Mouse (Mus musculus) gastrocnemius, postnatal 4 days (tissue): ENCODE measurements around the gene Prg2. TPM values are rescaled to one million over a fixed set of nuclear protein-coding genes. Genes with fewer than 3 reads are reported as not detected.
A peak's percentile ranks its signal among the peaks of the same experiment; 100 is the strongest.

Experiments
- DNase-seq, 2 experiments: peaks; one replicate each; pipeline ENCODE4 v3.0.0; 2021 to 2022; ENCODE audit warnings: low spot score in 2 of 2, mixed read lengths in 2 of 2
- long read RNA-seq, 2 experiments: library from polyadenylated mRNA; stranded (forward); transcript quantifications; one replicate each; pipeline ENCODE4 v2.0.0; 2021
- total RNA-seq, 2 experiments: library from RNA; stranded (reverse); gene quantifications; 2 replicates each; pipeline ENCODE4 v1.2.3; 2021

Prg2 gene
- total RNA-seq, result not detected
- long read RNA-seq, experiment 1, result 0 reads
- long read RNA-seq, experiment 2, result 0 reads

DNA sequence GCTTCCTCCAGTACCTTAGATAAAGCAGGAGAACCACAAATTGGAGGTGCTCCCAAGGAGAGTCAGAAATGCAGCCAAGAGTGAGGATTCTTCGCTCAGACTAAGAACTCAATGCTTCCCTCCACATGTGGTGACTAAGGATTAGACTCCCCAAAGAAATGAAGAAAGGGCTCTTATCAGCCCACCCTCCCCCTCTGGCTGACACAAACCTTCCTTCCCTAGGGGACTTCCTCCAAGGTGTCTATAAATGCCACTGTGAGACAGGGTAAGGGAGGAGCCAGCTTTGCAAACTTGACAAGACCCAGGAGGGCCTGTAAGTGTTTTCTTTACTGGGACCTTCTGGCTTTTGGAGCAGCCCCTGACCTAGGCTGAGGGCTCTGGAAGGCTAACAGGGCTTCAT lies at the start of gene Prg2:
Gene Prg2, plus strand, starts transcription at position 274 of the 400 bp plus-strand sequence.
- no peak for DNase-seq

DNA sequence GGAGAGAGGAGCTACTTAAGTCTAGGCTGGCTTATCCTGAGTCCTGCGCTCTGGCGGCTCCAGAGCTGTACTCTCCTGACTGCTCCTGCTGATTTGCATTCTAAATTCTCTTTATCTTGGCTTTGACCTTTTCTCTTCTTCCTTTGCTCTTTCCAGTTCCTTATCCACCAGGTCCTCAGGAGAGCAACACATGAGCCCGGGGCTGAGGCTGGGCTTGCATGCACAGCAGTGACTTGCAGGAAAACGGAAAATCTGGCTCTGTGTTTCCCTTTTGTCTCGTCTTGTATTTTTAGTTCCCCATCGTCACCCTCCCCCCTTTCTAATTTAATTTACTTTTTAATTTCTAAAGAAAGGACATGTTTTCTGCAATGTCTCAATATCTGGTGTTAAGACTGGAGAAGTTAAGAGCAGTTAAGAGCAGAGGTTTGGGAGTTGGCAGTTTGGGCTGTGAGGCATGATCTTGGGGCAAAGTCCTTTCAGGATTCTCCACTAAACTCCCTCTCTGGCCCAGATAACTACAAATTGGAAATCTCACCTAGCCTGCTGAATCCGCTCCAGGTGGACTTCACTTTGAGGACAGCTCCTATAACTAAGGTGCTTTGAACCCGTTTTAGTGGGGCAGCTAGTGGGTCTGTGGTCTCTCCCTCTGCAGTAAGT lies 46.1 kb upstream of the Prg2 start:
- DNase-seq, result no peak

DNA sequence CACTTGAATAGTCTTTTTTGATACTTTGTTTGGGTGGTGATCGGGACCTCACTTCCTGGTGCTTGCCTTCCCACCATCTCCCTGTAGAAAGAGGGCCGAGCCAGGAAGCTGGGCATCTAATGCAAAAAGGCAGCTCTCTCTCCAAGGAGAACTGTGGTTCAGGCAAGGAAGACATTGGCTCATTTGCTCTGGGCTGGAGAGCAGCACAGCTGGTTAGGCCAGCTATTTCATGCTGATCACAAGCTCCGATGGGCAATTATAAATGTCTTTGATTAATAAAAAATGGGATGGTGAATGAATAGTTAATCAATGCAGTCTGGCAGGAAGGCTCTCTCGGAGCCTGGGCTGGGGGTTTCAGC lies 45.6 kb upstream of the Prg2 start:
- DNase-seq, result no peak

DNA sequence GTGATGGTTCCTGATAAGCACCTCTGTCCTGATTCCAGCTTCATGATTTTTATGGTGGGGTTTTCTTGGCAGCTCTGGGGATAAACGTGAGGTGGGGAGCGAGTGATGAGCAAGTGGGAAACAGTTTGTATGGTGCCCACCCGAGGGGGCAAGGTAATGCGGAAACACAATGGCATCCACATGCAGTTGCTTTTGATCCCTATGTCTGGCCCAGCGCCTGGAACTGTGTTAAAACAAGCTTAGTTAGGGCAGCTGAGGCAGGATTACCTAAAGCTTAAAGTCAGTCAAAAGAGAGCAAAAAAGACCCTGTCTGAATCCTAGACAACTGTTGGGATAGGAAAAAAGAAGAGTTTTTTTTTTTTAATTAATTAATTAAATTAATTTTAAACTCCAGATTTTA lies 45.2 kb upstream of the Prg2 start:
- DNase-seq, result no peak

DNA sequence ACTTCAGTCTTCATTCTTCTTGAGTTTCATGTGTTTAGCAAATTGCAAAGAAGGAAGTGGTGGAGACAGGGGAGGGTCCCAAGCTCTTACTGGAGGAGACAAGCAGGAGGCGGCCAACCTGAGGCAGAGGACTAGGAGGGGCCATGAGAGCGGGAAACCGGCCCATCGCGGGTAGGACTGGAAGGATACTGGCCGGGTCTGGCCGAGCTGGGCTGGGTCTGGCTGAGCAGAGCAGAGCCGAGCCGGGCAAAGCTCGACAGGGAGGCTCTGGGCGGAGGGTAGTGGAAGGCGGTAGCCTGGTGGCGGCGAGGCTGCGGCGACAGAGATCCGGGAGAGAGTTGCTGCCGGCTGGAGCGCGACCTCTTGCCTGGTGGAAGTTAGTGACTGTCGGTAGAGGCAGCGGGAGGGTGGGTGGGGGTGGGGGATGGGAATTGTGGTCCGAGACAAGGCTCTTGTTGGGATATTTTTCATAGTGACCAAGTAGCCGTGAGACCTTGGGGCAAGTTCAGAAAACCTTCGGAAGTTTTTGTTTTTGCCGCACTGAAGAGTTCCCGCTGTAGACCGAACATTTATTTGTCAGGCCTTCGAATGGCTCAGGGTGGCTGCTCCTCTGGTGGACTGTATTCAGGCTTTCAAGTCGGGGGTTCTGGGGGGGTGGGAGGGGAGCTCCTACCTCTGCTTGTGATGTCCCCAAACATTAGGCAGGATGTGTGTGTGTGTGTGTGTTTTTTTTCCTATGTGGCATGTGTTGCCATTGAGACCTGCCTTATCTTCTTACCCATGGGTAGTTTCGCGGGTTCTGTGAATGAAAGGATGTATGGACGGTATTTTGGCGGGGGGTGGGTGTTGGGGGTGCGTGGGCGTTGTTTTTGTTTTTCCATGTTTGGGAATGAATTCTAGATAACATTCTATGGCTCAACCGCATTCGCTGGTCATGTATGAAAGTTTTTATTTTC lies 43.5 kb upstream of the Prg2 start, which contains the start of gene Slc43a3:
Gene Slc43a3, plus strand, starts transcription at position 106 of the 956 bp plus-strand sequence.
- DNase-seq, result peak; percentile 69 to 83

DNA sequence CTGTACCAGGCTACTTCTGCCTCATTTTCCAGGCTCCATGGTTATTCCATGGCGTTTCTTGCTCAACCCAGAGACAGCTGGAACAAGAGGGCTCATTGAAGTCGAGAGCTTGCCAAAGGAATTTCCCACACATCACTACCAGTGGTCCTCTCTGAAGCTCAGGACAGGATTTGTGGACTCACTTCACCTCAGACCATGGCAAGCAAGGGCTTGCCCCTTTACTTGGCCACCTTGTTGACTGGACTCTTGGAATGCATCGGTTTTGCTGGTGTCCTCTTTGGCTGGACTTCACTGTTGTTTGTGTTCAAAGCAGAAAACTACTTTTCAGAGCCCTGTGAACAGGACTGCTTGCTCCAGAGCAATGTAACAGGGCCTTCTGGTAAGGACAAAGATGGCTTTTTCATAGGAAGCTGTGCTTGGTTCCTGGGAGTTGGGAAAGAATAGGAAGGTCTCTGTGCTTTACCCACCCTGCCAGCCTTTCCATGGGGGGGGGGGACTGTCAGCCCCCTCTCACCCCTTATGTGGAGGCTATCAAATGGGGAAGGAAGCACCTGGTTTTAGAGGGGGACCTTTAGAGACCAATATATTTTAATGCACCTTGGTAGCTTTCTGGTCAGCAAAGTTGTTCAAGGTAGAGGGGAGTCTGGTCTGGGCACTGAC lies 42.6 kb upstream of the Prg2 start:
- no peak for DNase-seq

DNA sequence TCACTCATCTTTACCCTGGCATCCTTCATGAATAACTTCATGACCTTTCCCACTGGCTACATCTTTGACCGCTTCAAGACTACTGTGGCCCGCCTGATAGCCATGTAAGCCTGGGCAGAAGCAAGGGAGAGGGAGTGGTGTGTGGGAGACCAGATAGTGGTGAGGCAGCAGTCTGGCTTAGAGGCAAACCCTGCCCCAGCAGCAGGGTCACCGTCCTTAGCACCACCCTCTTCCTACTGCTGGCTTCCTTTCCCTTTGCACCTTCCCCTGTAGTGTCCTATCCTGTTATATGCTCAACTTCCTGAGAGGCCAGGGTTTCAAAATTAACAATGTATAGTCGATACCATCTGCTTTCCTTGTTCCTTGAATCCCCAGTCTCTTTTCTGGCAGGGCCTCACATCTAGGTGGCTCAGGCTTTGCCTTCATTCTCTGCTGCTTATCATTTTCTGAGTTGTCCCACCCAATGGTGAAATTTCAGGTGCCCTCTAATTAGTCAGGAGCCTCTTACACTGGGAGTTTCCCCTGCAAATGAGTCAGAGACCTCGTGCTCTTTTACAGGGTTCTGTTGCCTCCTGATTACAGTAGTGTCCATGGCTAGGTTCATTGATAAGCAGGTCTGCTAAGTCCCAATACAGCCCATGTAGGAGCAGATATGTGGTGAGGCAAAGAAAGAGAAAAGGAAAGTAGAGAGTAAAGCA lies 41.9 kb upstream of the Prg2 start:
- DNase-seq, result no peak

DNA sequence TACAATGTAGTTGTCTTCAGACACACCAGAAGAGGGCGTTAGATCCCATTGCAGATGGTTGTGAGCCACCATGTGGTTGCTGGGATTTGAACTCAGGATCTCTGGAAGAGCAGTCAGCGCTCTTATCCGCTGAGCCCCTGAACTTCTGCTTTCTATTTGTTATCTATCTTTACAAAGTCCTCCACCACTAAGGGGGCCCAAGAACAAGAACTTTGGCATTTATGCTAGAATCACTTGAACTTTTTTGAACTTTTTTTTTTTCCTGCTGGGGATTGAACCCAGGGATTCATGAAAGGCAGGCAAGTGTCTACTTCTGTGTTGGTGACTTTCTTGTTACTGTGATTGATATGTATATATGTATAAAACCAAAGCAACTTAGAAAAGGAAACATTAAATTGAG lies 41.0 kb upstream of the Prg2 start:
- no peak for DNase-seq

DNA sequence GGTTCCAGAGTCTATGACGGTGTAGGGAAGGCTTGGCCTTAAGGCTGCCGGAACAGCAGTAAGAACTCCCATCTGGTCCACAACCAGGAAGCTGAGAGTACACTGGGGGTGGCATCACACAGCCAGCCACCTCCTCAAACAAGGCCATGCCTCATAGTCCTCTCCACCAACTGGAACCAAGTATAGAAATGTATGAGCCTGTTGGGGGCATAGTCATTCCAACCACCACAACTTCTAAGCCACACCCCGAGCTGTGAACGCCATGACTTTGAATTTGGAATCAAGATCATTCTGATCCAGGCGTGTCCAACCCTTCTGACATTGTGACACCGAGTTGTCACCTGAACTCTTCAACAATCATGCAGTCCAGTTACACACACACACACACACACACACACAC lies 40.5 kb upstream of the Prg2 start:
- DNase-seq, result no peak

DNA sequence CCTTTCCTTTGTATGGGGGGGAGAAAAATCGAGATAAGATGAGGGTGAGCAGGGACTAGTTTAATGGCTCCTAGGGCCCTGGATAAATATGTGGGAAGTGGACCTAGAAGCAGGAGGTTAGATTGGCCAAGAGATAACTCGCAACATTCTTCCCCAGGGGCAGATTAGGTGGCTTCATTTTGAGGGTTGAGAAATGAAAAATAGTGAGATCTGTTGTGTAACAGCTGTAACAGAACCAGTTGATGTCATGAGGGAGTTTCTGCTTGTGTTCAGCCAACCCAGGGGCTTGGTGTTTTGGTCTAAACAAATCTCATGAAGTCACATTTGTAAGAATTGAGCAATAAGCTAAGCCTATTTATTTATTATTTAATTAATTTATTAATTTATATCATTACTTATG lies 38.9 kb upstream of the Prg2 start:
- DNase-seq, result no peak

DNA sequence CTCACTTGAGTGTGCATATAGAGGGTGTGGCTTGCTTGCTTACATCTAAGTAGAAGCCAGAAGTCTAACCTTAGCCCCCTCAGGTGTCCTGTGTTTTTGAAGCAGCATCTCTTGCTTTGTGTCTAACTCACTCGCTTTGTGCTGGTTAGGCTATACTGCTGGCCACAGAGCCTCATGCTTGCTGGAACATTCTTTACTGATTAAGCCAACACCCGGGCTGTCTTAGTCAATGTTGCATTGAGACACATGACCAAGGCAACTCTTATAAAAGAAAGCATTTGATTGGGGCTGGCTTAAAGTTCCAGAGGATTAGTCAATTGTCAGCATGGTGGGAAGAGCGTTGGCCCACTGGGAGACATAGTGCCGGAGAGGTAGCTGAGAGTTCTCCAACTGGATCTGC lies 38.5 kb upstream of the Prg2 start:
- DNase-seq, result no peak

DNA sequence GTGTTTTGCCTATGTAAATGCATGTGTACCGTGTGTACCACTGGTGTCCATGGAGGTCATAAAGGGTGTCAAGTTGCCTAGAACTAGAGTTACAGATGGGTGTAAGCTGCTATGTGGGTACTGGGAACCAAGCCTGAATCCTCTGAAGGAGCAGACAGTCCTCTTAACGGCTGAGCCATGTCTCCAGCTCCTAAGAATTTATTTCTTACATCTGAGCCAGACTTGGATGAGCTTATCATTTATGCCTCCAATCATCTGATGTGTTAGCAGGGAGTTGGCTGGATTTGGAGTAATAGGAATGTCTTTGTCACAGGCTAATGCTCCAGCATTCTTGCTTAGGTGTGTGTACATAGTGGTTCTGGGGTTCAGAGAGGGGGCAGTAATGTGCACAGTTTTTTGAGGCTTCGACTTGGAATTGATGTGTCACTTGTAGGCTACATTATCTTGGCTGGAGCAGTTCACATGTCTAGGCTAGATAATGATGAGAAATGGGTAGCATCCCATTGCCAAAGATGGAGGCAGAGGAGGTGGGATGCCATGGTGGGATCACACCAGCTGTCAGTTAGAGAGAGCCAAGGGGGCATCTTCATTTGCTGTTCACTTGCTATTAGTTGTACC lies 33.0 kb upstream of the Prg2 start:
- DNase-seq, result no peak

DNA sequence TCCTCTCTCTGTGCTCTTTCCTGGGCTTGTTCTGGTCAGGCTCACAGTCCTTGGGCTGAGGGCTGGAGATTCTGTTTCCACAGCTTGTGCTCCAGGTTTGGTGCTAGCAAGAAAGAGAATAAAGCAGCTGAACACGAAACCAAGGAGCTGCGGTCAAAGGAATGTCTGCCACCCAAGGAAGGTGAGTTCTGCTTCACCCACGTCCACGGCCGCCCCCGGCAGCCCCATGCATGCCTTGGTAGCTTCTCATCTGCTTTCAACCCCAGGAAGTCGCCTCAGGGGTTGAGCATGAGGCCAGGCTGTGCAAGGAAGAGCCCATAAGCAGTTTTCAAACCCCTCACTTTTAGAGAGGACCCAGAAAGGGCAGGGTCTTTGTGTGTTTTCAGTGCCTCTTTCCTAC lies 32.0 kb upstream of the Prg2 start:
- no peak for DNase-seq

DNA sequence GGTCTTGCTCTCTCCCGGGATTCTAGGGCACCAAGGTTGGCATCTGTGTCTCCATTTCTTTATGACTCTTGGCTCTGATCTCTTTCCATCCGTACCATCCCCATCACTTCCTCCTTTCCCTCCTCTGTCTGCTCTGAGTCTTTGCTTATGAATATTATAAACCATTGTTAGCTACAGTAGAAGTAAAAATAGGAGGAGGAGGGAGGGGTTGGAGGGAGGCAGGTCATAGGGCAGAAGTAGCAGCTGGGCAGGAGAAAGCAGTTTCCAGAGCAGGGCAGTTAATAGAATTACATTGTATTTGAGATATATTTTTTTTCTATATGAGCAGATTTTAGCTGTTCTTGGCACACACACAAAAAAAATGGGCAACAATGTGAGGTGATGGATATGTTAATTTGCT lies 31.5 kb upstream of the Prg2 start:
- no peak for DNase-seq

DNA sequence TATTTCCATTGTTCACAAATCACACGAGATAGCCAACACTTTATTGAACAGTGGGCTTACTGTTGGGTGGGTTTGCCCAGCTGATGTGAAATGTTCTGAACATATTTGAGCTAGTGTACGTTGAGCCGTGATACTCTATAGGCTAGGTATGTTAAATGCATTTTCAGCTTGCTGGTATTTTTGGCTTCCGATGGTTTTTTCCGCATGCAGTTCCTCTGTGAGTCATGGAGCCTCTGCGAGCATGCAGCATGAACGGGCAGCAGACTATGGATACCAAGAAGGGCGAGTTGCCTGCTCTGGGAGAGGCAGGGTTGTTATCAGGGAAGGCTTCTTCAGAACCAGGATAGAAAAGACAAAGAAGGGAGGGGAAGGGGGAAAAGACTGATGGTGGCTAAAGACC lies 29.2 kb upstream of the Prg2 start:
- DNase-seq, result no peak

DNA sequence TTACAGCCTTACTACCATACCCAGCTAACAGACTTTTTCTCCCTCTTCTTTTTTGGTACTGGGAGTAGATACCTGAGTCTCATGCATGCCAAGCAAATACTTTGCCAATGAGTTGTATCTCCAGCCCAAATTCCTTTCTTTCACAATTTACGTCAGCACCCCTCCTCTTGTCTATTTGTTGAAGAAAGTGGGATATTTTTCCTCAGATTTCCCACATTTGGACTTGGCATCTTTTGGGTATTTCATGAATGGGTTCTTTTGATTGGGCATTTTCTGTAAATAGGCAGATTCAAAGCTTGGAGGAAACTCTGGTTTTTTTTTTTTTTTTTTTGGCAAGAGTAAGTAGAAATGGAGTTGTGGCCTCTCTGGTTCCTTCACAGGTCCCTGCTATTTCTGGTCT lies 28.0 kb upstream of the Prg2 start:
- DNase-seq, result no peak

DNA sequence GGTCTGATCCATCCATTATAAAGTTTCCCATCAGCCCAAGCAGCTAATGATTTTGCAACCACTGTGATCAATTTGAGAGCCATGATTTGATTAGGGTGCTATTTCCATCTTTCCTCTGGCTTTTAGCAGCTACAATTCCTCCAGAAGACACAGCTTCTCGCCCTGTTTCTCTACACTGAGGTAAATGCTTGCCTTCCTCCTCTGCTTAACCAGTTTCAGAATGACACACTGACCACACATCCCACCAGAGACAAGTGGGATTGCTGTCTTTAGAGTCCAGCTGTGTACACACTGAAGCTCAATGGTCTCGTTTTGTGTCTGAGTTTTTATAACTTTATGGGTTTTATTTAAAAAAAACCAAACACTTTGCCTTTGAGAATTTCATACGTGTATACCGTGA lies 27.6 kb upstream of the Prg2 start:
- DNase-seq, result no peak

DNA sequence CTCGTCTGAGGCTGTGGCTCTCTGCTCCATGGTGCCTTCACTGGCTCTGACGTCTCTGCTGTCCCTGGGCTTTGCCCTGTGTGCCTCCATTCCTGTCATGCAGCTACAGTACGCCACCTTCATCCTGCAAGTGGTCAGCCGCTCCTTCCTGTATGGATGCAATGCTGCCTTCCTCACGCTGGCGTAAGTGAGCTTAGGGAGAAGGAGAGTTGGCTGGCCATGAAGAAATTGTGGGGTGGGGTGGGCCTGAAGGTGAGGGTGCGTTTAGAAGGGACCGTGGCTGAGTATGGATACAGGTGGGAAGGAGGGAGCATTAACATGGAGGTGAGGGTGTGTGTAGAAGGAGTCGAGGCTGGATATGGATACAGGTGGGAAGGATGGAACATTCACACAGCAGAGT lies 24.8 kb upstream of the Prg2 start:
- no peak for DNase-seq

DNA sequence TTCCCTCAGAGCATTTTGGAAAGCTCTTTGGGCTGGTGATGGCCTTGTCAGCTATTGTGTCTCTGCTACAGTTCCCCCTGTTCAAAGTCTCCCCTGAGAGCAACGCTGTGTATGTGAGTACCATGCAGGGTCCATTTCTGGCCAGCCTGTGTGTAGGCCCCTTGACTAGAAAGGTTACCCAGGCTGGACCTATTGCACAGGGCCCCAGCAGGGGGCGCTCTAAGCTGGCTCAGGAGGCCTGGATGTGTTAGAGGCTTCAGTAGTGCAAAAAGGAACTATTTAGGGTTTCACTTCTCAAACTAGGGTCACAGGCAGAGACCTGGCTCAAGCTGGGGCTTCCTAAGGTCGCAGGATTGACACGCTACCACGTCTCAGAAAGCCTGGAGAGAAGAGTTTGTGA lies 24.0 kb upstream of the Prg2 start:
- DNase-seq, result peak; percentile 31 to 55

DNA sequence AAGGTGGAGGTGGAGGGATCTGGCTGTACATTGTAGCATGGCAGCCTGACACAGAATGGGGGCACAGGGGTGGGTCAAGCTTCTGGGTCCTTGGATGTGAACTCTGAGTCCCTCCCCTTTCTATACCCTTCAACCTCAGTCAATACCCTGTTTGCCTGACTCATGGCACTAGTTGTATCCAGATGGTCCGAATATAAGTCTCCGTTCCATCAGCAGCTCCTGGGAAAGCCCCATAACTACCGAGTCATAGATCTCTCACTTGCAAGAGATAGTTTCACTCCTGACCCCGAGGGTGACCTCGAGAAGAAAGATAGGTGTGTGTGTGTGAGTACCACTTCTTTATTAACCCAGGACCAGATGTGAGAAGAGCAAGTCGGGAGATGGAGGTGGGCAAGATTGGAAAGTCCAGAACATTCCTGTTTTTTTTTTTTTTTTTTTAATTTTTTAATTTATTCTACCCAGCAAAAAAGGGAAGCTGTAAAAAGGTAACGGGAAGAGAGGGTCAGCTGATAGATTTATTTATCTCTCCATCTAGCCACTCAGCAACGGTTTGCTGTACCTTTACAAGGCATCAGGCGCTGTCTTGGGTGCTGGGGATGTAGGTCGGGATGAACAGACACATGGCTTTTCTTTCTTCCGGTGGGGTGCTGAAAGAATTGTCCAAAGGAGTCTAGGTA lies 21.5 kb upstream of the Prg2 start:
- no peak for DNase-seq
